Mouse (Mus musculus): ENCODE measurements around the gene Aldh9a1.
A peak's percentile ranks its signal among the peaks of the same experiment; 100 is the strongest.

DNA sequence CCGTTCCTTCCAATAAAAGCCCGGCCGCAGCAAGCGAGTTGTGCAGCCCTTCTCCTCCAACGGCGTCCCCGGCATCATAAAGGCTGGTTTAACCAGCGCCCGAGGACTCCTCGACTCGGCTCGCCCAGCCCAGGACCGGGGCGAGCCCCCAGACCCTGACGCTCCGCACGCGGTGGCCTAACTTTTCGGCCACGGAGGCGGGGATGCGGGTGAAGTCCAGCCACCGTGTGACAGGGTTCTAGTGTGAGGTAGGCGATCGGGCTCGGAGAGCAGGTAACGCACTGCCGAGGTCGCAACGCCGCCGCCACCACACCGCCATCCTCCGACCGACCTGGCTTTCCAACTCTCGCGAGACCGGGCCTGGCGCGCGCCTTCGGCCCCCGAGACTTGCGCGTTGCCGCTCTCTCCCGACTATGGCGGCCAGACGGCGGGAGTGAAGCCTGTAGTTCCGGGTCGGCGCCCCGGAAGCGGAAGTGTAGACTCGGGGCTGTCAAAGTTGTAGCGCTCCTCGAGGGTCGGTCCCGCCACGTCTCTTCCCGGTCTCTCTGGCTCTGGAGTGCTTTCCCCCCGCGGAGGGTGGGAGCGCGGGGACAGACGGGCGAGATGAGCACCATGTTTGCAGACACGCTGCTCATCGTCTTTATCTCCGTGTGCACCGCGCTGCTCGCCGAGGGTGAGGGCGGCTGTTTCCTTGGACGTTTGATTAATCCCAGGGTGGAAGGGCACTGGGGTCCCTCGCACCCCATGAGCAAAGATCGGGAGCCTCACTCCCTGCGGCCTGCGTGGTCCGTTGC lies 41.3 kb upstream of the Aldh9a1 start, which contains the start of gene Tmco1:
- peak; percentile 27; the same call in 1 of the 2 replicates for TF ChIP-seq CTCF (IDR thresholded peaks at IDR 0.05)
- peak; percentile 72 for TF ChIP-seq EP300 (IDR thresholded peaks at IDR 0.05)

All from lung, postnatal 0 days (tissue).